Mouse (Mus musculus) bone marrow, adult 2 months (tissue): Measurements from ENCODE around the gene Eaf1. TPM values are rescaled to one million over a fixed set of nuclear protein-coding genes. Genes with fewer than 3 reads are reported as not detected.

ENCODE experiments used
- H3K27ac ChIP-seq: fragments of 200-500 bp; 2 replicates; pipeline ENCODE4 v1.5.1; 2012; ENCODE audit warnings: low read depth, mild to moderate bottlenecking, control low read depth, inconsistent platforms, low read length; ENCODE audit not compliant: control insufficient read depth, poor library complexity, insufficient read depth
- H3K4me1 ChIP-seq: fragments of 200-500 bp; 2 replicates; pipeline ENCODE4 v1.6.1; 2011; ENCODE audit warnings: low read length; ENCODE audit not compliant: control insufficient read depth, insufficient read depth
- H3K4me3 ChIP-seq: fragments of 200-500 bp; replicated peaks from 2 replicates; pipeline ENCODE3; 2011; ENCODE audit warnings: mild to moderate bottlenecking, low read depth, low read length, control low read depth; ENCODE audit not compliant: control insufficient read depth
- CTCF ChIP-seq: fragments of 200-500 bp; IDR thresholded peaks from 2 replicates; pipeline ENCODE4 v1.5.1; 2011; ENCODE audit warnings: low read length, control low read depth; ENCODE audit not compliant: control insufficient read depth, insufficient read depth
- POLR2A ChIP-seq: fragments of 200-500 bp; IDR thresholded peaks from 2 replicates; pipeline ENCODE4 v1.6.1; 2011; ENCODE audit warnings: low read depth, mild to moderate bottlenecking, control low read depth, low read length, borderline replicate concordance; ENCODE audit not compliant: control insufficient read depth
- WGBS: fragments of 180-500 bp; shearing (Covaris S2); methylation state at CpG from one replicate; pipeline ENCODE4 v1.1.7; 2018; 5-methylcytosine and 5-hydroxymethylcytosine counted together
- polyA plus RNA-seq: library from polyadenylated mRNA; stranded (reverse); fragments of >200 nt; gene quantifications from 2 replicates; pipeline ENCODE4 v1.2.4, GENCODE M21; 2011; ENCODE audit warnings: low replicate concordance; ENCODE audit not compliant: missing spikeins, insufficient read depth, insufficient read length

Eaf1 gene
- polyA plus RNA-seq, 1 experiment, result 16.2 TPM

DNA sequence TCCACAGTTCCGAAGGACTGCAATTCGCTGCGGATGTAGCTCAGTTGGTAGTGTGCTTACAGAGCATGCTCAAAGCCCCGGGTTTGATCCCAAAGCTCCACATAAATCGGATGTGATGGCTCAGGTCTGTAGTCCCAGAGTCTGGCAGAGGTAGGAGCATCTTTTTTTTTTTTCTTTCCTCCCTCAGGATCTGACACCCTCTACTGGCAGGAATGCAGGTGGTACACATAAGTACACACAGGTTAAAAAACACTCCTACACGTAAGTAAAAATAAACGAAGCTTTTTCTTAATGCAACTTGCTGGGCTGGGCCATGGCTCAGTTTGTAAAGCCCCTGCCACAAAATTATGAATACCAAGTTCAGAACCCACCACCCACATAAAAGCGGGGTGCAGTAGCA, 30.0 kb upstream of the Eaf1 start:
- WGBS, result 71% methylated on average over 8 of the region's 8 CpGs
- H3K4me3 ChIP-seq, result no peak overlapping the region
- no peak overlapping the region for H3K27ac ChIP-seq
- TF ChIP-seq CTCF (no peak), POLR2A (no peak)
- no peaks in the 10 kb centered on the region for H3K4me1 ChIP-seq

- TF ChIP-seq CTCF, result no peak
- no peak for TF ChIP-seq POLR2A
- Histone ChIP-seq H3K4me3 (no peak overlapping the region), H3K27ac (no peak overlapping the region), H3K4me1 (no peaks in the 10 kb centered on the region)
- 70% methylated on average over 4 of the region's 4 CpGs for WGBS
Measured at GRCm38 (mm10) chr14:31469711-31470110, 24.5 kb upstream of the Eaf1 start.

DNA sequence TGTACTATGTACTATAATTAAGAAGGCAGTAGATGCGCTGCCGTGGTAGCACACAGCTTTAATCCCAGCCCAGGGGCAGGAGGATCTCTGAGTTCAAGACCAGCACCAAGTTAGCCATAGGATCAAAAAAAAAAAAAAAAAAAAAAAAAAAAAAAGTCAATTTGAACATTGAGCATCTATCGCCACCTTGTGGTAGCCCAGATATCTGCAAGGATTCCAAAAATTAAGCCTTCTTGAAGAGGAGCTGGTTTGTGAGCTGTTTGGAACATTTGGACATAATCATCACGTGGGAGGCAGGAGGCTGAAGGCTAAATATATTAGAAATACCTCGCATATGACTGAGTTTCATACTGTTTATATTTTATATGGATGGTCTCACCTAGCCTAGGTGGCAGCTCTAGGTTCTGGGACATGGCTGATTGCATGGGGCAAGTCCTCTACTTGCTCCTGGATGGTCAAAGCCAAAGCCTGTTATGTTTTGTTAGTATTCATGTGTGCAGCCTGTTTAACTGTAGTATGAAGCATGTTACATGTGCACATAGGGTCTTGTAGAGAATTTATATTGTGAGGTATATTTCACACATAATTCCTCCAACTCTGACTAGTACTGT, 21.6 kb upstream of the Eaf1 start:
- H3K4me1 ChIP-seq, result no peaks in the 10 kb centered on the region
- no peak overlapping the region for H3K27ac ChIP-seq
- 4% methylated on average over 5 of the region's 5 CpGs for WGBS
- no peak for TF ChIP-seq POLR2A
- no peak for TF ChIP-seq CTCF
- H3K4me3 ChIP-seq, result no peak overlapping the region

DNA sequence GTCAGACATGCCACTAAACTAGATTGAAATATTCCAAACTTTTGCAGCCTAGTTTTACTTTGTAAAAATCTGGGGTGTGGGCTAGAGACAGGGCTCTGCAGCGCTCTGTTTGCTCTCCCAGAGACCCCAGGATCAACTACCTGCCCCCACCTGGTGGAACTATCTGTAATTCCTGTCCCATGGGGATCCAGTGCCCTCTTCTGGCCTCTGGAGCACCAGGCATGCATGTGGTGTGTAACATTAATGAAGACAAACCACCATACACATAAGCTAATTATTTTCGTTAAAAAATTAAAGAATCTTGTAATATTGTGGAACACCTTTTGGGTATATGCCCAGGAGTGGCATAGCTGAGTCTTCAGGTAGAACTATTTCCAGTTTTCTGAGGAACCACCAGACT, 20.9 kb upstream of the Eaf1 start:
- 80% methylated on average over 2 of the region's 2 CpGs for WGBS

GRCm38 (mm10) chr14:31482417-31482816, 11.8 kb upstream of the Eaf1 start:
- Histone ChIP-seq H3K4me1 (no peaks in the 10 kb centered on the region), H3K27ac (no peak overlapping the region), H3K4me3 (no peak overlapping the region)
- 54% methylated on average over 5 of the region's 5 CpGs for WGBS
- TF ChIP-seq CTCF (no peak), POLR2A (no peak)

More for the DNA sequence above, 20.9 kb upstream of the Eaf1 start:
- no peak overlapping the region for H3K4me3 ChIP-seq
- no peak overlapping the region for H3K27ac ChIP-seq
- TF ChIP-seq CTCF (no peak), POLR2A (no peak)
- H3K4me1 ChIP-seq, result no peaks in the 10 kb centered on the region

GRCm38 (mm10) chr14:31486465-31486864, 7.7 kb upstream of the Eaf1 start:
- Histone ChIP-seq H3K4me3 (no peak overlapping the region), H3K27ac (no peak overlapping the region), H3K4me1 (no peaks in the 10 kb centered on the region)
- TF ChIP-seq POLR2A (no peak), CTCF (no peak)
- 77% methylated on average over 4 of the region's 4 CpGs for WGBS

DNA sequence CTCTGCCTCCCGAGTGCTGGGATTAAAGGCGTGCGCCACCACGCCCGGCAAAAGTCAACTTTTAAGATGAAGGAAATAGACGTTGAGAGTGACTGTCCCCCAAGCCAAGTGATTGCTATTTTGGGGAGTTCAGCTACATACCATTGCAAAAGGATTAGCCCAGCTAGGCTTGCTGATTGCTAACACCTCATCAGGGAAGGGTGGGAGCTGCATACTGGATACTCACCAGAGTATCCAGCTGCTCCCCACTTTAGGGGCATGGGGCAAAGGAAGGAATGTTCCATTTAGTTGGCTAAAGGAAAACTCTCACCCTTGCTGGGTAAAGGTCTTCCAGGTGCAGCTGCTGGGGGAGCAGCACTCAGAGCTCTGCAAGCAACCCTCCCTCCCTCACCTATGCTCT, 6.1 kb upstream of the Eaf1 start:
- Histone ChIP-seq H3K27ac (no peak overlapping the region), H3K4me1 (no peaks in the 10 kb centered on the region), H3K4me3 (no peak overlapping the region)
- WGBS, result 88% methylated on average over 6 of the region's 6 CpGs
- TF ChIP-seq CTCF (no peak), POLR2A (no peak)

GRCm38 (mm10) chr14:31493901-31494300, 298 bp upstream of the Eaf1 start:
- Histone ChIP-seq H3K4me1 (peaks cover 3% of the 10 kb centered on the region; the same call in 1 of the 2 replicates), H3K27ac (no peak overlapping the region; the same call in 1 of the 2 replicates), H3K4me3 (peak overlapping the region; percentile 93)
- TF ChIP-seq POLR2A (no peak), CTCF (no peak)
- 11% methylated on average over 9 of the region's 9 CpGs for WGBS
